Mouse (Mus musculus): ENCODE results near the gene Ddias. TPM values are rescaled to one million over a fixed set of nuclear protein-coding genes. Genes with fewer than 3 reads are reported as not detected.

Ddias gene
- polyA plus RNA-seq, 1 experiment from 2014 or later: 26.1 TPM

DNA sequence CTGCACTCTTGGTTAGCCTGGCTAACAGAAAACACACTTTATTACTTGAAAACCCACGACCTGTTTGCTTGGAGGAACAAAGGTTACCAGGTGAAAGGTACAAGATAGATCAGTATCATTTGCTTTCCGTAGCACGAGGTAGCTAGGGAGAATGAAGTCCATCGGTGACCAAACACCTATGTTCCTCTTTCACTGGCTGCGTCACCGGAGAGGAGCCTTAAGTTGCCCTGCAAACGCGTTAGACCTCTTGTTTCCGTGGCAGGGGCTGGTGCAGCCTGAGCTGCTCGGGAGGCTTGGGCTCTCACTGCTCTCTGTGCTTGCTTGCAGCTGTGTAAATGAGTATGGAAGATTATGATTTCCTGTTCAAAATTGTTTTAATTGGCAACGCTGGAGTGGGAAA is 54.4 kb downstream of the Ddias start:
- no peak for ATAC-seq (replicated peaks; ENCODE audit: low FRiP score)
- H3K27ac ChIP-seq (ENCODE audit: low read depth, low read length): no peak overlapping the region
- 88% methylated on average over 11 of the region's 11 CpGs for WGBS

GRCm38 (mm10) chr7:92817886-92818285 is 56.2 kb downstream of the Ddias start:
- H3K36me3 ChIP-seq (ENCODE audit: control insufficient read depth, insufficient read depth, low read length): no peaks in the 10 kb centered on the region
- no peak overlapping the region for H3K4me2 ChIP-seq (ENCODE audit: low read depth, low read length, severe bottlenecking)
- H3K9ac ChIP-seq (ENCODE audit: low read length): no peak overlapping the region
- no peak overlapping the region for H3K4me3 ChIP-seq (ENCODE audit: low read depth, low read length)
- DNase-seq (ENCODE audit: low spot score) (peak; percentile 18), ATAC-seq (replicated peaks; ENCODE audit: low FRiP score) (no peak)
- no peak overlapping the region for H3K27ac ChIP-seq (ENCODE audit: low read depth, low read length)
- H3K9me3 ChIP-seq (ENCODE audit: control insufficient read depth, low read length): no peaks in the 10 kb centered on the region
- no peaks in the 10 kb centered on the region for H3K4me1 ChIP-seq (replicated peaks; ENCODE audit: control insufficient read depth, insufficient read depth, low read length)
- H3K27me3 ChIP-seq (ENCODE audit: control insufficient read depth, insufficient read depth, low read length): no peaks in the 10 kb centered on the region
- WGBS: 88% methylated on average over 9 of the region's 9 CpGs

More for the DNA sequence above, 54.4 kb downstream of the Ddias start:
- Histone ChIP-seq H3K4me1 (replicated peaks; ENCODE audit: control insufficient read depth, insufficient read depth, low read length) (no peaks in the 10 kb centered on the region), H3K27me3 (ENCODE audit: control insufficient read depth, insufficient read depth, low read length) (no peaks in the 10 kb centered on the region), H3K4me2 (ENCODE audit: low read depth, low read length, severe bottlenecking) (no peak overlapping the region), H3K36me3 (ENCODE audit: control insufficient read depth, insufficient read depth, low read length) (no peaks in the 10 kb centered on the region), H3K9ac (ENCODE audit: low read length) (no peak overlapping the region), H3K9me3 (ENCODE audit: control insufficient read depth, low read length) (no peaks in the 10 kb centered on the region), H3K4me3 (ENCODE audit: low read depth, low read length) (no peak overlapping the region)
- DNase-seq (ENCODE audit: low spot score): peak; percentile 8

DNA sequence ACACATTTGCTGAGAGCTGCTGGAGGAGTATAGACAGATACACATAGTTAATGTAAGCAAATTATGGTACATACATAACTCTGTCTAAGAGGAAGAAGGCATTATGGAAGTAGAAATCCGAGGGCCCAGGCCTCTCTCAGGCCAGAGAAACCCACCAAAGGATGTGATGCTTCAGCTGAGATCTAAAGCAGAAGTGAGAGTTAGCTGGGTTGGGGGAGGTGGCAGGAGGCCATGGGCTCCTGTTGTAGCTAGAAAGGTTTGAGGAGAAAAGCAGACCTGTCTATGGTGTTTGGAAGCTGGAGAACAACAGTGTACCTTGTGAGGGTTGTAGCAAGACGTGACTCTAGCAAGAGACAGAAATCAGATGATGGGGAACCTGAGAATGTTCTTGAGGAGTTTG is 56.8 kb downstream of the Ddias start:
- H3K4me2 ChIP-seq (ENCODE audit: low read depth, low read length, severe bottlenecking): no peak overlapping the region
- no peaks in the 10 kb centered on the region for H3K27me3 ChIP-seq (ENCODE audit: control insufficient read depth, insufficient read depth, low read length)
- ATAC-seq (replicated peaks; ENCODE audit: low FRiP score): no peak
- WGBS: 84% methylated on average over 2 of the region's 2 CpGs
- DNase-seq (ENCODE audit: low spot score): peak; percentile 4
- H3K27ac ChIP-seq (ENCODE audit: low read depth, low read length): no peak overlapping the region
- H3K9ac ChIP-seq (ENCODE audit: low read length): no peak overlapping the region
- no peaks in the 10 kb centered on the region for H3K9me3 ChIP-seq (ENCODE audit: control insufficient read depth, low read length)
- no peak overlapping the region for H3K4me3 ChIP-seq (ENCODE audit: low read depth, low read length)
- no peaks in the 10 kb centered on the region for H3K4me1 ChIP-seq (replicated peaks; ENCODE audit: control insufficient read depth, insufficient read depth, low read length)
- H3K36me3 ChIP-seq (ENCODE audit: control insufficient read depth, insufficient read depth, low read length): no peaks in the 10 kb centered on the region

DNA sequence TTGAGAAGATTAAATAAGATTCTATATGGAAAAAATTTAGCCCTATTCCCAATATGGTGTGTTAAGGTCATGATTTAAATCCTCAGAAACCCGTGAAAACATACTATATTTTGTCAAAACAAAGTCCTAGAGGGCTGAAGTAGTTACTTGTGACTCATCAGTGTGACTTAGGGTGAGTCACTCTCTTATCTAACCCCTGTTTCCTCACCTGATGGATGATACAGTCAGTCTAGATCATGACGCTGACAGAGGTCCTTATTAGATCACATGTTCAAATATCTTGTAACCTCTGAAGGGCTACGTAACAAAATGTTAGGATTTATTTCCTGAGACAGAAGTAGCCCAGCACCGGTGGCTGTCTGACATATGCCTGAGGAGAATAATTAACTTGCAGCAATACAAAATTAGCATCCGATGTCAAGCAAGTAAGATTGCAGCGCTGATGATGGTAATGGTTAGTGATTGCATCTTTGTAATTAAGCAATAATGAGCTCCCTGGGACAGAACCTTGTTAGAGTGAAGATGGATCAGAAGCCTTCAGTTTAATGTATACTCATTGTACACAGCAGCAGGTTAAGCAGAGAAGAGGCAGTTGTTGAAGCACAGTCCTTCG is 62.3 kb downstream of the Ddias start:
- DNase-seq (ENCODE audit: low spot score) (peak; percentile 5), ATAC-seq (replicated peaks; ENCODE audit: low FRiP score) (no peak)
- no peak overlapping the region for H3K27ac ChIP-seq (ENCODE audit: low read depth, low read length)
- 87% methylated on average over 7 of the region's 7 CpGs for WGBS
- no peaks in the 10 kb centered on the region for H3K9me3 ChIP-seq (ENCODE audit: control insufficient read depth, low read length)
- no peaks in the 10 kb centered on the region for H3K4me1 ChIP-seq (replicated peaks; ENCODE audit: control insufficient read depth, insufficient read depth, low read length)
- no peaks in the 10 kb centered on the region for H3K27me3 ChIP-seq (ENCODE audit: control insufficient read depth, insufficient read depth, low read length)
- no peaks in the 10 kb centered on the region for H3K36me3 ChIP-seq (ENCODE audit: control insufficient read depth, insufficient read depth, low read length)
- H3K4me3 ChIP-seq (ENCODE audit: low read depth, low read length): no peak overlapping the region
- H3K9ac ChIP-seq (ENCODE audit: low read length): no peak overlapping the region
- H3K4me2 ChIP-seq (ENCODE audit: low read depth, low read length, severe bottlenecking): no peak overlapping the region

Other genes starting within 250 kb of the Ddias start
- gene Ankrd42, start 237.1 kb downstream of the Ddias start, polyA plus RNA-seq (2014; fragmentation: Nextera tagmentation; extraction: Ambion mirVana): 9.1 and 12.4 TPM in 2 replicates
- 24.3 and 26.0 TPM in 2 replicates for gene Pcf11, start 204.3 kb downstream of the Ddias start, polyA plus RNA-seq (2014; fragmentation: Nextera tagmentation; extraction: Ambion mirVana)
- 18.2 and 19.1 TPM in 2 replicates for gene Rab30, start 132.6 kb downstream of the Ddias start, polyA plus RNA-seq (2014; fragmentation: Nextera tagmentation; extraction: Ambion mirVana)
- 18.9 and 20.3 TPM in 2 replicates for gene Prcp, start 223 bp upstream of the Ddias start, polyA plus RNA-seq (2014; fragmentation: Nextera tagmentation; extraction: Ambion mirVana)
- 49.5 and 51.4 TPM in 2 replicates for gene Fam181b, start 205.6 kb upstream of the Ddias start, polyA plus RNA-seq (2014; fragmentation: Nextera tagmentation; extraction: Ambion mirVana)

All from forebrain, embryonic 11.5 days (tissue).